Mouse (Mus musculus): Measurements from ENCODE around the gene Tpcn1.

The Tpcn1 gene

DNA sequence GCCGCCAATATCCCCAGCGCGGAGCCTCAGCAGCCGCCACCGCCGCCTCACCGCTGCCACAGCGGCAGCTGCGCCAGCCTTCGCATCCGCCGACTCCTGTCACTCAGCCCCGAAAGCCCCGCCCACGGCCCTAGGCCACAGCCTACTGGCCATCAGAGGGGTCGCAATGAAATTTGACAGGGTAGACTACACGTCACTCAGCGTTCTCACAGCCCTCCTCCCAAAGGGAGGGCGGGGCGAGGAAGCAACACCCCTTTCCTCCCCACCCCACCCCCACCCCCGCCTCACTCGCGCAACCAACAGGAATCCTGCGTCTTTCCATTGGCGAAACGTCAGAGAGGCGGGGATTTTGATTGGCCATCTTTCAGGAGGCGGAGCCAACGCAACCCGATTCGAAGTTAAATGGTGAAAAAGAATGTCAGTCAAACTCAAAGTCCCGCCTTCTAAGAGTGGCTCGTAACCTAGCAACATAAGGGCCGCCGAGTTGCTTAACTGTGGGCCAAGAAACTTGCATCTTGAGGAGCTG is at the start of gene Tpcn1, which contains the start of gene Iqcd:
Gene Tpcn1 (minus strand): TSS at position 105 of the 526 bp plus-strand sequence.
Gene Iqcd (plus strand): TSS at position 448 of the 526 bp plus-strand sequence.
- DNase-seq (ENCODE audit: low spot score) = peak; percentile 100

DNA sequence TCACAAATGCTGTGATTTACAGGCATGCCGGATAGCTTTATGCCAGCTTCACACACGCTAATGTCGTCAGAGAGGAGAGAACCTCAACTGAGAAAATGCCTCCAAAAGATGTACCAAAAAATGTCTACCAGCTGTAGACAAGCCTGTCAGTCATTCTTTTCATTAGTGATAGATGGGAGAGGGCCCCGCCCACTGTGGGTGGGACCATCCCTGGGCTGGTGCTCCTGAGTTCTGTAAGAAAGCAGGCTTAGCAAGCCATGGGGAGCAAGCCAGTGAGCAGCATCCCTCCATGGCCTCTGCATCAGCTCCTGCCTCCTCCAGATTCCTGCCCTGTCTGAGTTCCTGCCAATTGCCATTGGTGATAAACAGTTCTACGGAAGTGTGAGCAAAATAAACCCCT is 47.2 kb upstream of the Tpcn1 start:
- no peak for DNase-seq (ENCODE audit: low spot score)

DNA sequence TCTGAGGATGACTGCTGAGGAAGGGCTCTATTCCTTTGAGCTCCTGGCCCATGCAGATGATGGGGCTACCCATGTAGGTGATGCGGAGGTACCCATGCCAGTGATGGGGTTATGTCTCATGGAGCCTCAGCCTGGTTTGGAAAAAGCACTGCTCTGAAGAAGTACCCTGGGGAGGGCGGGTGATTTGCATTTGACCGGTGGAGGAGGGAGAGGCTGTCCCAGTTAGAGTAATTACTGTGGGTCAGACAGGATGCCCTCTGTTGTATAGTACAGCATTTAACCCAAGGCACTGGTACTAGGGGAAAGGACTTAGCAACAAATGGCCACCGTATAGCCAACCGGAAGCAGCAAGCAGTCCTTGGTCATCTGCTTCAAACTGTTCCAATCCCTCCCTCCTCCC is 46.4 kb upstream of the Tpcn1 start:
- DNase-seq (ENCODE audit: low spot score) = no peak

DNA sequence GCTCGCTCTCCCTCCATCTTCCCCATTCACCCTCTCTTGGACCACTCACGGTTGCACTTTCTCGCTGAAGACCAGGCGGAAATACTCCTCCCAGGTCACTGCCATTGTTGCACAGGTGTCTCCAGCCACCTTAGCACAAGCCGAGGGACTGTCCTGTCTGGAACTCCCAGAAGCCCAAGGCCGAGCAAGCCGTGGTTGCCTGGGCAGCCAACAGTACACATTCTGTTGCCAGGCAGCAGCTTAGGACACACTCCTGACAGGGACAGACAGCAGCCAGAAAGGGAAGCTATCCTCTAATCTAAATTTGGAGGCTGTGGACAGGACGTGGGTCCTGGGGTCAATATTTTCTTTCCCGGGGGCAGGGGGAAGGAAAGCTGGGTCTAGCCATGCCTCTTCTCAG is 45.7 kb upstream of the Tpcn1 start, which contains the start of gene Cfap73:
Gene Cfap73 (minus strand): TSS at position 105 of the 400 bp plus-strand sequence.
- no peak for DNase-seq (ENCODE audit: low spot score)

DNA sequence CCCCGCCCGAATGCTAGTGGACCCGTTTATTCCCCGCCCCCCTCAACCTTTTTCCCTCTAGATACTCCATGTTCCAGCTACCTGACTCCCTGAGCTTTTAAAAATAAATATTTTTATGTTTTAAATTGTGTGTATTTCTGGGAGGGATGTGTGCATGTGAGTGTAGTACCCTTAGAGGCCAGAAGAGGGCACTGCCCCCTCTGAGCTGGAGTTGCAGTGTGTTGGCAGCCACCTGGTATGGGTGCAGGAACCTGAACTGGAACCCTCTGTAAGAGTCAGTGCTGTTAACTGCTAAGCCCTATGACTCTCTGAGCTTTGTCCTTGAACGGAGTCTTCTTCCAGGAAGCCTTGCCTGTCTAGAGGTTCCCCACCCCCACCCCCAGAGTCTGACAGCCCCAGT is 43.4 kb upstream of the Tpcn1 start:
- no peak for DNase-seq (ENCODE audit: low spot score)

DNA sequence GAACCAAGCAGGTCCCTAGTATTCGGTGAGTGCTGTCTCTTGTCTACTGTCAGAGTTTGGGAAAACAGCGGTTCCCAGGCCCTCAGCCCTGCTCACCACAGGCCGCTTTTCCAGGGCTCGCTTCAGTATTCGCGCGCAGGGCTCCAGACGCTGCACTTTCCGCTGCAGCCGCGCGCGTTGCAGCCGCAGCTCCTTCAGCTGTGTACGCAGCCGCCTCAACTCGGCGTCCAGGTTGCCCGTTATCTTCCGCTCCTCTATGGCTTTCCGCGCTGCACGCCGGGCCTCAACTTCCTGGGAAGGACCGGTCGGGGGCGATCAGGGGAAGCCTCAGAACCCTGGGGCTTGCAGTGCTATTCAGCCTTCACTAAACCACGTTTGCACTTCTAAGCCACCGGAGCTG is 42.7 kb upstream of the Tpcn1 start:
- no peak for DNase-seq (ENCODE audit: low spot score)

DNA sequence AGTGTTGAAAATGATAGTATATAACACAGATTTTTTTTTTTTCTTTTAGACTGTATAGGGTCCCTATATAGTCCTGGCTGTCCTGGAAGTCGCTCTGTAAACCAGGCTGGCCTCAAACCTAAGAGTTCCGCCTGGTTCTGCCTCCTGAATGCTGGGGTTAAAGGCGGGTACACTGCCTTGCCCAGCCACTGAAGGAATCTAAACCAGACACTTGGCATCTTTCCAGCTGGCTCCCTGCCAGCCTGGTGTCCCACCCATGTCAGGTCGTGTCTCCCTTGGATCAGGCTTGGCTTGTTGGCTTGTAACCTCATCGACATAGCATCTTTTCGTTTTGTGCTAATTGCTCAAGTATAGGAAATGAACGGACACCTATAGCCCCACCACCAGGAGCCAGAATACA is 40.2 kb upstream of the Tpcn1 start:
- DNase-seq (ENCODE audit: low spot score) = peak; percentile 27

DNA sequence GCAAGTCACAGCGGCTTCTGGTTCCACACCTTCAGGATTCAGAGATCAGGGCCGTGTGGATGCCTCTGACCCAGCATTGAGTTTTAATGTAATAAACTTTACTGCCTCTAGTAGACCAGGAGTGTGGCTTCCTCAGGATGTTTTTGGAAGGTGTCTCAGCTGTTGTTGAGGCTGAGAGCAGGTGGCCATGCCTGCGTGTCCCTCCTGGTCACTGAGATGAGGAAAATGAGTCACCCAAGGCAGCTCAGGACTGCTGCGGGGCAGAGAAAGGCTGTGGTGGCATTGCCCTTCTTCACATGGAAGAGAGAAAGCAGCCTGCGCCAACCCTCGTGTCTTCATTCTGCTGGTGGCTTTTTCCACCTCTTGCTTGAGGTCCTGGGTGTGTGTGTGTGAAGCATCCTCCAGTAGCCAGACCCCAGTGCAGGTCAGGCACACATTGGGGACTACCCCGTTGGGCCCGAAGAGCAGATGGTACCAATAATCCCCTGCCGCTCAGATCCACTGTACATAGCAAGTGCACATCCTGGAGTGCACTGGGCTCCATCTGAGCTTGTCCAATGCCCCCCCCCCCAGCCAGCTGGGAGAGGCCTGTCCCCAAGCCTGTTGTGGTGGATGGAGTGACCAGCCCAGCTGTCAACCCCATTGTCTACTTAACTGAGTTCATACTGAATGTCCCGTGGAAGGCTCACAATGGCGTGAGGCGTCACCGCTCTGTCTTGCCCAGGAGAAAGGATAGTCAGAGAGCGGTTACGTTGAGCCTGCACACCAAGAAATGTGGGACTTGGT is 39.2 kb upstream of the Tpcn1 start:
- no peak for DNase-seq (ENCODE audit: low spot score)

DNA sequence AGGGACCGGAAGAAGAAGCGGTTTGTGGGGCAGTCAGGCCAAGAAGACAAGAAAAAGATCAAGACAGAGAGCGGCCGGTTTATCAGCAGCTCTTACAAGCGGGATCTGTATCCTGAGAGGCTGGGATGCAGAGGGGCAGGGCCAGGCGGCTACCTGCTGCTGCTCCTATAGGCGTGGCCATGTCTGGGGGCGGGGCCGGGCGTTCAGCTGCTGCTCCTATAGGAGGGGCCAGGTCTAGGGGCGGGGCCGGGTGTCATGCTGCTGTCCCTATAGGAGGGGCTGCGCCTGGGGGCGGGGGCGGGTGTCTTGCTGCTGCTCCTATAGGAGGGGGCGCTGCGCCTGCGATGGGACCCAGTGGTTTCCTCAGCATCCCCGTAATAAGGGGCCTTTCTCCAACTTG is 37.9 kb upstream of the Tpcn1 start:
- DNase-seq (ENCODE audit: low spot score) = no peak

DNA sequence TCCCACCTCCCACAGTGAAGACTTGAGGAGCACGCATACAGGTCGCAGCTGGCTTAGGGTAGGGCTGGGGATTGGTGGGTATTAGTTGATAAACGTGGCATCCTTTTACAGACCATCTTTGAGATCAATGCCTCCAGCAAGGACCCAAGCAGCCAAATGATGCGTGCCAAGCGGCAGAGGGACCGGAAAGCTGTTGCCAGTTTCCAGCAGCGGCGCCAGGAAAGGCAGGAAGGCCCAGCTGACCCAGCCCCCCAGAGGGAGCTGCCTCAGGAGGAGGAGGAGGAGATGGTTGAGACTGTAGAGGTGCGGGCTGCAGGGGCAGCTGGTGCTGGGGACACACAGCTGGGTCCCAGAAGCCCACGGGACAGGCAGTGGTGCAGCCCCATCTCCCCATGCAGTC is 36.0 kb upstream of the Tpcn1 start:
- DNase-seq (ENCODE audit: low spot score) = no peak

DNA sequence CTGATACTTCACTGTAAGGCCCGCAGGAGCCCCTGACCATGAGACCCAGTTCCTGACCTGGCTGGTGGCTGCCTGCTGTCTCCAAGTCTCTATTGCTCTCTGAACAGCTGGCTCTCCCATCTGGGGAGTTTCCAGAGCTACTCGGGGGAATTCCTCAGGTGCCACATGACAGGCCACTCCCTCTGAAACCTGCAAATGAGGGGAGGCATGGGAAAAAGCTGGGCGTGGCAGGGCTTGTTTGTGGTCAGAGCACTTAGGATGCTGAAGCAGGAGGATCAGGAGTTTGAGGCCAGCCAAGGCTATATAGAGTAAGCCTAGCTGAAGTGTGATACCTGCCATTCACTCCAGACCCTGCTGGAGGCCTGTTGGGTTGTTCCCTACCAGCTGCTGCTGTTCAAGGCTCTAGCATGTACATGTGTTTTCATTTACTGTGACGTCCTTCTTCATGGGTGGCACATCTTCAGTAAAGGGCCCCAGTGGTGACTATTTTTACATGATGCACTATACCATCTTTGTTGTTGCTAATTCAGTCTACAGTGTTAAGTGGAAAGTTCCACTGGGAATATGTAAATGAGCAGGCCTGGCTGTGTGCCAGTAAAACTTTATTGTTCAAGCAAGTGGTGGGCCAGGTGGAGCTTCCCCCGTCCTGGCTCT is 33.9 kb upstream of the Tpcn1 start:
- no peak for DNase-seq (ENCODE audit: low spot score)

DNA sequence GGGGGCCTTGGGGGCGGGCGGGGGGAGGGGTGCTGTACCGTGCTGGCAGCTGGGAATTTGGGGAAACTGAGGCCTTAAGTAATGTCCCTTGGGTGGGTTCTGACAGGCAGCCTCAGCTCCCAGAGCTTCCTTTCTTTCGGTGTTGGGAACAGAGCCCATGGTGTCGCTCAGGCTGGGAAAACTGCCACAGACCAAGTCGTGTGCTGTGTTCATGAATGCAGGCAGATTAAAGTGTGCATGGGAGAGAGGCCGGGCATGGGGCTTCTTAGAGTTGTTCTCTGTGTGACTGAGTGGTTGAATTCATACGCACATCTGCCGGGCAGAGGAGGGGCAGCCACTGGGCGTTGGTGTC is 33.3 kb upstream of the Tpcn1 start:
- no peak for DNase-seq (ENCODE audit: low spot score)

DNA sequence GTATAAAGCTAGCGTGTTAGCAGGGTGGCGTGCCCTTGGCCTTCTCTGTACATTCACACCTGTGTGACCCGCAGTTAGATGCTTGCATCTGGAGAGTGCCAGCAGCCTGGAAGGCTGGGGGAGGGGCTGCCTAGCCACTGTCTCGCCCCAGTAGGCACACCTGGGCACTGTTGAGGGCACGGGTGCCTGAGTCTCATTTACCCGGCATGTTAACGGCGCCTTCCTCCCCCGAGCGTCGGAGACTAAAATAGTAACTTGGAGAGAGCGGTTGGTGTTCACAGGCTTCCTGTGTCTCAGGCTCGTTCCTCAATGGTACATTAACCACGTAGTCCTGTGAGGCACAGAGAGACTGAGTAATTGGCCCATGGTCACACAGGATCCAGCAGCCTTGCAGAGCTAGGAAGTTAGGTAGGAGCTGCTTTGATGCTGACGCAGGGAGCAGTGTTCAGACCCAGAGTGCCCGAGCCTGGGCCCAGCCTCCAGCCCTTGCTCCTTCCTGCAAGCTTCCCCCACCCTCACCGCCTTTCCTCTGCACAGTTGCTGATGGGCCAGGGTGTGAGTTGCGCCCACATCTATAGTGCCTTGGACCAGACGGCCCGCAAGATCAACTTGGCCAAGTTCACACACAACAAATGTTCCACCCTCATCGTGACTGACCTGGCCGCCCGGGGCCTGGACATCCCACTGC is 32.7 kb upstream of the Tpcn1 start:
- DNase-seq (ENCODE audit: low spot score) = no peak

DNA sequence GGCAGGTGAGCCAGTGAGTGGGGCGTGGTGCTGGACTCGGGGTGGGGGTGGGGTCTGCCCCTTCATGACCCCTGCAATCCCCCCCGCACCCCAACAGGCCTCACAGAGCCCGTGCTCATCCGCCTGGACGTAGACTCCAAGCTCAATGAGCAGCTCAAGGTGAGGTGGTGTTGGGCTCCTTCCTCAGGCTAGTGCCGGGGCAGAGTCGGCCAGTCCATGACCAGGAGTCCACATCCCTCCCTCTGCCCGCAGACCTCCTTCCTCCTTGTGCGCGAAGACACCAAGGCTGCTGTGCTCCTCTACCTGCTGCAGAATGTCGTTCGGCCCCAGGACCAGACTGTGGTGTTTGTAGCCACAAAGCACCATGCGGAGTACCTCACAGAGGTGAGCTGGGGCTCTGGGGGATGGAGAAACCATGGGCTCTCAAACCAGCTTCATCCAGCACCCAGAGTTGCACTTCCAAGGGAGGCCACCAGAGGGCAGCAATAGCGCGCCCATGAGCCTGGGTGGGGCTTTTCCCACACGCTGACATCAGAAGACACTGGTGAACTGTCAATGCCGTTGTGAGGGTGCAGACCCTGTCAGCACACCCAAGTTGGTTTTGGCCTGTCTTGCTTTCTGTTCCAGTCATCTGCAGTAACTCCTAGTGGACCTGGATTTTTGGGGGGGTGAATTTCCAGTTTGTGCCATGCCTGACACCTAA is 32.1 kb upstream of the Tpcn1 start:
- peak; percentile 73 for DNase-seq (ENCODE audit: low spot score)

DNA sequence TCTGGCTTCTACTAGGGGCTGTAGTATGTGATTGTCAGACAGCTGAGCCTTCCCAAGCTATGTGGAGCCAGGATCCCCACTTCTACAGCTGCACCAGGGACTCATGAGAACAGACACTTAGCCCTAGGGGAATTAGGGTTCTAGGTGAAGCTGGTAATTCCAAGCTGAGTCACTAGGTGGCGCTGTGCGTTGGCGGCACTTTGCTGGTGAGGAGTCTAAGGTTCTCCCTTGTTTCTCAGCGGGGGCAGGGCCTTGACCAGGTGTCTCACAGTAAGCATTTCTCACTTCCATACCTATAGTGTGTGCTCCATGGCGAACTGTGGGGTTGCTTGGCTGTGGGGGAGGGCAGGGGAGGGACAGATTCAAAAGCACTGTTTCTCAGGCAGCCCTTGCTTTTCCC is 30.7 kb upstream of the Tpcn1 start:
- peak; percentile 57 for DNase-seq (ENCODE audit: low spot score)

DNA sequence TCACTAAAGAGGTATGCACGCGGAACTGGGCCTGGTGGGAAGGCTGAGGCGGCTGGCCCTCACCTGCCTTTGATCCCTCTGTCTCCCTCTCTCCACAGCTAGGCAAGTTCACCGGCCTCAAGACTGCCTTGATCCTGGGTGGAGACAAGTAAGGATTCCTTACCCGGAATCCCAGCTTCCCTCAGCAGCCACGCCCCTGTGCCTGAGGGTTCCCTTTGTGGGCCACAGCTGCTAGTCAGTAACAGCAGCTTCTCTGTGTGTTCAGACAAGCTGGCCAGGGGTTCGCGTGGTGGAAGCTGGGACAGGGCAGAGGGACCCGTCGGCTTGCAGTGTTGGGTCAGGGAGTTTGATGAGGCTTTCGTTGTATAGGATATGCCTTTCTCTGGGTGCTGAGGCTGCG is 30.3 kb upstream of the Tpcn1 start:
- DNase-seq (ENCODE audit: low spot score) = no peak

DNA sequence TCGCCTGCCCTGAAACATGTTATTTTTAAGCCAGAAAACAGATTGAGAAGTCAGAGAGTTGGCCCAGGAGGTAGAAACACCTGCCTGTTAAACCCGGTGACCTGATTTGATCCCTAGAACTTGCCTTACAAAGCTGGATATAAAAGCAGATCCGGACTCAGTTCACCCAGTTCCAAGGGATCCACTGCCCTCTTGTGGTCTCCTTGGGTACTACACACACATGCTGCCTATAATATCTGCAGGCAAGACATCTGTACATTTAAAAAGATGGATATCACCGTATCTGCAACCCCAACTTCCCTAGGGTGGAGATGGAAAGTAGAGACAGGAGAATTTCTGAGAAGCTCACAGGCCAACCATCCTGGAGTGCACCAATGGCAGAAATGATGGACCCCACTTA is 27.4 kb upstream of the Tpcn1 start:
- DNase-seq (ENCODE audit: low spot score) = peak; percentile 52

DNA sequence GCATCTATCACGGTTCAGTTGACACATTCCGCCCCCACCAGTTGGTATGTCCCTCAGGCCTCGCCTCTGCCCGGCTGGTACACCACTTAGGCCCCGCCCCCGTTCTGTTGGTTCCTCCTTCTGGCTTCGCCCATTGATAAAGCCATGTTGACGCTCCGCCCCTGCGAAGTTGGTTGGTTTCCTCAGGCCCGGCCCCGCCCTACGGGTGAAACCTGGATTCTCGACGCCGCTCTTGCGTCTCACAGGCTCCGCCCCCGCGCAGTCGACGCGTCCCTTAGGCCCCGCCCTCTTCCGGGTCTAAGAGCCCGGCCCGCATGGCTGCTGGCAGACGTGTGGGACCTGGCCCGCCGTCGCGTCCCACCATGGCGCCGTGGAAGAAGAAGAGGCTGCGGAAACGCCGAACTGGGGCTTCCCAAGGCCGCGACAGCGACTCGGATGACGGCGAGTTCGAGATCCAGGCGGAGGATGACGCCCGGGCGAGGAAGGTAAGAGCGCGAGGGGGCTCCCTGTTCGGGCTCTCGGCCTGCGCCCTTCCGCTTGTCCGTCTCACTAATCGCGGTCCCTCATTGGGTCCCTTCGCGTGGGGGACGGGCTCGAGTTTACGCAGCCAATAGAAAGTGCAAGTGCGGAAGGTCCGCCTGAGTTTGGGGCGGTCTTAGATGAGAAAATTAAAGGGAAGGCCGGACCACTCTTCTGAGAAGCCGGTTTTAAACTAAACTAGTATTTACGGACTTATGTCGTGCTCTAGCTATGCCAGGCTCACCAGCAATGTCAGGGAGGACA is 24.5 kb upstream of the Tpcn1 start:
- DNase-seq (ENCODE audit: low spot score) = peak; percentile 100

DNA sequence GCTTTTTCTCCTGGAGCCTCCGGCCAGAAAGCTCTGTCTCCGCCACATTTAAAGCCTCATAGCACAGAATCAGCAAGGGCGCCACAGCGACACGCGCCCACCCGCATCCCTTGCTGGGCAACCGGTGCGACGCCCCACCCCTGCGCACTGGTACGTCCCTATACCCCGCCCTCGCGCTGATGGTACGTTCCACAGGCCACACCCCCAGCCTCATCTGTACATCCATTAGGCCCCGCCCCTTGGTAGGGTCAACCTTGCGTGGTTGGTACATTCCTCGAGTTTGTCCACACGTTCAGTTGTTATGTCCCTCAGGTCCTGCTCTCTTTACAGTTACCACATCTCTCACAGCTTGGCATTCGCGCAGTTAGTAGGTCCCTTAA is 24.0 kb upstream of the Tpcn1 start, which contains the start of the genes Rita1 and Ddx54:
Gene Rita1 (minus strand): TSS at position 148 of the 380 bp plus-strand sequence.
Gene Ddx54 (plus strand): TSS at position 298 of the 380 bp plus-strand sequence.
- no peak for DNase-seq (ENCODE audit: low spot score)

DNA sequence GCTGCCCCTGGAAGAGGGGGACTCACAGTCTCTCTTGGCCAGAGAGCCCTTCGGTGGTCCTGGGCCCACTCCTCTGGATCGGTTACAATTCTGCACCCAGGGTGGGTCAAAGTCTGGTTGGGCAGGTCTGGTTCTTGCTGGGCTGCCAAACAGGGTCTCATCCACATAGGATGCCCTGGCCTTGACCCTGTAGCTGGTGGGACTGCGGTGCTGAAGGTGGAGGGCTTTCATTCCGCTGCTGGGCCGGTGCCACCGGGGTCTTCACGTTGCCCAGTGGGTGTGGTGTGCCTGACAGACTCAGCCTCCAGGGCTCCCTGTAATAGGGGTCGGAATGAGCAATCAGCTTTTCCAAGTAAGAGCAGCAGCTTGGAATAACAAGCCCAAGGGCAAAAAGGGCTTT is 22.9 kb upstream of the Tpcn1 start:
- DNase-seq (ENCODE audit: low spot score) = no peak

DNA sequence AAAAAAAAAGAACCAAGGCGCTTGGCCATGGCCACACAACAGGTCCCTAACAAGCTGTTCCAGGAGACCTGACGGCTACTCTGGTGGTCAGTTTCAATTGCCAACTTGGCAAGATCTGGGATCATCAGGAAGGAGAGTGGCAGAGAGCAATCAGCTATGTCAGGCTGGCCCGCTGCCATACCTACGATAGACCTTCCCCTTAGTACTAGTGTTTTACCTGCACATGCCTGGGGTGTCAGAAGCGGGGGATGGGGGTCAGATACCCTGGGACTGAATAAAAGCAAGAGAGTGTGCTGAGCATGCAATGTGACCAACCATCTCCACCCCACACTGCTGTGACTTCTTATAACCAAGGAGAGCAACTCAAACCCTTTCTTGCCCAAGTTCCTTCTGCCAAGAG is 22.4 kb upstream of the Tpcn1 start:
- no peak for DNase-seq (ENCODE audit: low spot score)
